Mouse (Mus musculus) stomach, postnatal 0 days (tissue): Measurements from ENCODE around the gene Slc2a1.

Experiments
- CTCF ChIP-seq: IDR thresholded peaks from 2 replicates; pipeline ENCODE4 v1.5.1; 2016; ENCODE audit warnings: antibody characterized with exemption, low read depth, mild to moderate bottlenecking, moderate library complexity
- EP300 ChIP-seq: optimal IDR thresholded peaks from 2 replicates; pipeline ENCODE3; 2016; ENCODE audit warnings: antibody characterized with exemption

DNA sequence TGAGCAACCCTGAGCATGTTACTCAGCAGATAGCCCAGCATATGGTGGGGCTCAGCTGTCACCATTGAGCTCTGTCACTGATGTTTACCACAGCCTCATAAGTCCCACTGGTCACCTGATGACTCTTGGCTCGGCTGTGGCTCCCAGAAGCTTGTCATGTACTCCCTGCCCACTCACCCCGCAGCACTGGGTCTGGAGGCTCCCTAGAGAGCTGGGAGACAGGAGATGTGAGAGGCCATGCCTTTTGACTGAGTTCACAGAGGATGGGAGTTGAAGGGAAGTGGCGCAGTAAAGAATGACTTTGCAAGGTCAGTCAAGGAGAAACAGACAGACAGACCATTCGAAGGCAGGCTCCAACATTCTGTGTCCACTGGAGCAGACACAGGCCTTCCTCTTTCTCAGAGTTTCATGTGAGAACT lies 10.2 kb downstream of the Slc2a1 start:
- TF ChIP-seq CTCF (no peak), EP300 (no peak)
